Mouse (Mus musculus) v-Abl transformed pro-B cells (cell line): ENCODE results near the gene Clec11a.

Experiments
- in situ Hi-C, 2 experiments: fragments of 400-800 bp; cut with MboI; formaldehyde crosslinking; loops; one replicate each; pipeline ENCODE4 v1.15.1; 2025; ENCODE audit not compliant: unreplicated experiment in 2 of 2

The Clec11a gene

GRCm38 (mm10) chr7:44306516-44307240 lies at the start of gene Clec11a:
Gene Clec11a (minus strand): TSS chr7:44306902.
- in situ Hi-C loops: no loop called here

DNA sequence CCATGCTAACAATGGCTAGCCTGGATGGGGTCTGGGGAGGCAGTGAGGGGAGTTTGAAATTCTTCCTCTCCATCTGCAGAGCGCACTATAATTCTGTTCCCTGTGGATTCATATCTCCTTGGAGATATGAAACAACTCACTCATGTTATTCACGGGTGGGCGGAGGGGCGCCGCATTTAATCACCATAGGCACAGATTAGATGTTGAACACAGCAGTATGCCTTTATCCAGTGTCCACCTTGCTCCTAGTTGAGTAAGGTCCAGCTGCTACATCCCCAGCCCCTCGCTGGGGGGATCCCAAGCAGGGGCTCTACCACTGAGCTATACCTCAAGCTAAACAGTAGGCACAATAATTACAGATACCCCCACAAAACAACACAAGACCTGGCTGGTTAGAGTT lies 48.7 kb upstream of the Clec11a start:
- in situ Hi-C loops: loop anchor here in 1 of 2 experiments (10.0 kb wide), 1 partner anchor 671 kb away; no protein-coding TSS in a partner anchor

GRCm38 (mm10) chr7:44353601-44354340 lies 47.1 kb upstream of the Clec11a start:
- in situ Hi-C loops: loop anchor here (5.0 to 10.0 kb wide), 2 partner anchors 91 to 669 kb away; partner anchors contain the start of gene Gm15517 (in 1 of the 2)

DNA sequence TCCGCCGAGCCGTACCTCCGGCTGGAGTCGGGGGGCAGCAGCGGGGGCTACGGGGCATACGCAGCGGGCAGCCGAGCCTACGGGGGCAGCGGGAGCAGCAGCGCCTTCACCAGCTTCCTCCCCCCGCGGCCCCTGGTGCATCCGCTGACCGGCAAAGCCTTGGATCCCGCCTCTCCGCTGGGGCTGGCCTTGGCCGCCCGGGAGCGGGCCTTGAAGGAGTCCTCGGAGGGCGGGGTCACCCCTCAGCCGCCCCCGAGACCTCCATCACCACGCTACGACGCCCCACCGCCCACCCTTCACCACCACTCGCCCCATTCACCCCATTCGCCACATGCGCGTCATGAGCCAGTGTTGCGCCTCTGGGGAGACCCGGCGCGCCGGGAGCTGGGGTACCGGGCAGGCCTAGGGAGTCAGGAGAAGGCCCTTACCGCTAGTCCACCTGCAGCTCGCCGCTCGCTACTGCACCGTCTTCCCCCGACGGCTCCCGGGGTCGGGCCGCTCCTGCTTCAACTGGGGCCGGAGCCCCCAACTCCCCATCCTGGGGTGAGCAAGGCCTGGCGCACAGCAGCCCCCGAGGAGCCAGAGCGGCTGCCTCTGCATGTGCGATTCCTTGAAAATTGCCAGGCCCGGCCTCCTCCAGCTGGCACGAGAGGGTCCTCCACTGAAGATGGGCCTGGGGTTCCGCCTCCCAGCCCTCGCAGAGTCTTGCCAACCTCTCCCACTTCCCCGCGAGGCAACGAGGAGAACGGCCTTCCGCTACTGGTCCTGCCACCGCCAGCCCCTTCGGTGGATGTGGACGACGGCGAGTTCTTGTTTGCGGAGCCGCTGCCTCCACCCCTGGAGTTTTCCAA lies 46.3 kb upstream of the Clec11a start:
- in situ Hi-C loops: loop anchor here (5.0 to 10.0 kb wide), 2 partner anchors 91 to 668 kb away; partner anchors contain the start of gene Gm15517 (in 1 of the 2)

- in situ Hi-C loops: loop anchor here (5.0 to 10.0 kb wide), 2 partner anchors 90 to 667 kb away; partner anchors contain the start of gene Gm15517 (in 1 of the 2)
These were observed 45.4 kb upstream of the Clec11a start for GRCm38 (mm10) chr7:44351881-44352749.

DNA sequence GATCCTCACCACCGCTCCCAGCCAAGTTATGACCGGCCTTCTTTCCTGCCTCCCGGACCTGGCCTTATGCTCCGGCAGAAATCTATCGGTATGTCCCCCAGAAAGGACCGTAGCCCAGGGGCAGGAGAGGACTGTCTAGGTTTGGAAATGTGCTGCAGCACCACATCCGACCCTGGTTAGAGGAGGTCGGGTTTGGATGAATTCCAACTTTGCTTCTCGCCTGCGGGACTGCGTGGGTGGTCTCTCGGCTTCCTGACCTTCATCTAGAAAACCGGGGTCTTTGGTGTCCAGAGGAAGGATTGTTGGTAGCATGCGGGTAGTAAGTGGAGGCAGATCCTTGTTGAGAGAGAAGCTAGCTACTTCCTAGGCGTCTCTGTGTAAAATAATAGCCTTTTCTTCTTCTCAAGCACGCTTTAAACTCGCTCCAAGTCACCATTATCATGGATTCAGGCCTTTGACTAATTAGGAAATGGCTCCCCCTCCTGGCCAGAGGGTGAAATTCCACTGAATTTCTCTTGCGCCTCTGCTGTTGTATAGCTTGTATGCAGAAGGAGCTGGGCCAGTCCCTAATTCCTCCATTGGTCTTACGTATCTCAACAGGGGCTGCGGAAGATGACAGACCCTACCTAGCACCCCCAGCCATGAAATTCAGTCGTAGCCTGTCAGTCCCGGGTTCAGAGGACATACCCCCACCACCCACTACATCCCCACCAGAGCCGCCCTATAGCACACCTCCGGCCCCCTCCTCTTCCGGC lies 44.4 kb upstream of the Clec11a start:
- in situ Hi-C loops: loop anchor here (5.0 to 10.0 kb wide), 2 partner anchors 89 to 666 kb away; partner anchors contain the start of gene Gm15517 (in 1 of the 2)

DNA sequence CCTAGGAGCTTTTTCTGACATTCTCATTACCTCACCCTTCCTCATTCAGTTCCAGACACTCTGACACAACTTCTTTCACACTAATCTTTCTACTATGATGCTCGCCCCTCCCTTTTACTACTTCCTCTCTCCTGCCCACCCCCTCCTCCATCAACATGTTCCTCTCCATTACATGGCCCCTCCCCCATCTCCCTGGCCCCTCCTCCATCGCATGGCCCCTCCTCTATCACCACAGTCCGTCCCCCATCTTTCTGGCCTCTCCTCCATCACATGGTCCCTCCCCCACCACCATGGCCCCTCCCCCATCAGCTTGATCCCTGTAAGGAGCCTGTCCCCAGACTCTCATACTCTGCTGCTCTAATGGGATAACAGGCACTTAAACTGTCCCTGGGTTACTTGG lies 42.3 kb upstream of the Clec11a start:
- in situ Hi-C loops: loop anchor here (5.0 to 25.0 kb wide), 3 partner anchors 87 to 462 kb away; partner anchors contain the start of genes Gm15517 (in 1 of the 2) and Klk4 (in 1 of the 2)

DNA sequence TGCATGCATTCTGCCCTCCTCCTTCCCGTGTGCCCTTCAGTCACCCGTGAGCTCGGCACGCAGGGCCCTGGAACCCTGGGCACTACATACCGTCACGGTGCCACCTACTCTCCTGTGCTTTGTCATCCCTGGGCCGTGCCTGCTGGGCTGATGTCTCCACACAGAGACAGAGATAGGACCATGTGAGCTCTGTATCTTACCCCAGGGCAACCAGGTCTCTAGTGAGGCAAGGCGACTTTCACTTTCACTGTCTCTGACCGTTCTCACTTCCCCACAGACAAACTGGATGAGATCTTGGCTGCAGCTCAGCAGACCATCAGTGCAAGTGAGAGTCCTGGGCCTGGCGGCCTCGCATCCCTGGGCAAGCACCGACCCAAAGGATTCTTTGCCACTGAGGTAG lies 37.9 kb upstream of the Clec11a start:
- in situ Hi-C loops: loop anchor here (5.0 to 25.0 kb wide), 3 partner anchors 82 to 457 kb away; partner anchors contain the start of genes Gm15517 (in 1 of the 2) and Klk4 (in 1 of the 2)

DNA sequence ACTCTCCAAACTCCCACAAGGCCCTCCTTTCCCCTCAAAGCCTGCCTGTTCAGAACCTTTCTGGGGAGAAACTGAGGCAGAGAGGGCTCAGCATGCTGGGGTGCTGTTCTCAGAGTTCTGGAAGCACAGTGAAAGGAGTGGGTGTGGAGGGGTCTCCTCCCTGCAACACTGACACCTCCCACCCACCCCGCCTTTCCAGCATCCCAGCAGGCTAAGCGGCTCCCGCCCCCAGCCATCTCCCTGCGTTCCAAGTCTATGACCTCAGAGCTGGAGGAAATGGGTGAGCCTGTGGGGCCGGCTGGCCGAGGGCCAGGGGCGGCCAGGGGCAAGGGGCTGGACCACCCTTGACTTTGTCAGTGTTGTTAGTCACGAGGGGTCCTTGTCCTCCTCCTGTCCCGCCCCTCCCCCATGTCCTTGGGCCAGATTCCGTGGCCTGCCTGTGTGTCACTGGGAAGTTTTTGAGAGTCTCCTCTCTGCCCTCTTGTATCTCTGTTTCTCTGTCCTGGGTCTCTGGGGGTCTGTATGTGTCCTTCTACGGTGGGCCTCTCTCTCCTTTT lies 36.8 kb upstream of the Clec11a start:
- in situ Hi-C loops: loop anchor here (25.0 kb wide), 2 partner anchors 431 to 456 kb away; partner anchors contain the start of gene Klk4 (in 1 of the 2)

- in situ Hi-C loops: loop anchor here (25.0 kb wide), 2 partner anchors 429 to 454 kb away; partner anchors contain the start of gene Klk4 (in 1 of the 2)
These were observed 35.0 kb upstream of the Clec11a start for GRCm38 (mm10) chr7:44341714-44342113.

DNA sequence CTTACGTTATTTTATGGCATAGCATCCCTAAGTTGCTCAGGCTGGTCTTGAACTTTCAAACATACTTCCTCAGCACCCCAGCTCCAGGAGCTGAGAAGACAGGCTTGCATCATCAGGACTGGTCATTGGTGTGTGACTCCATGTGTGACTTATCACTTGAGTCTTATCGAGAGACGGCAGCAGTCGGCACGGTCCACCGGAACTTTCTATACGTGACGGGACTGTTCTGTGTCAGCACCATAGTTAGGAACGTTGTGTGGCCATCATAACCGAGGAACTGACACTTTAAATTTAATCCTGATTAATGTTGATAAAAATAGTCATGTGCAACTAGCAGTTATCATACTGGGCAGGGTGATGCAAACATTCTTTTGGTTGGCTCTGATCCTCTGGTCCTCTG lies 34.4 kb upstream of the Clec11a start:
- in situ Hi-C loops: loop anchor here (25.0 kb wide), 2 partner anchors 429 to 454 kb away; partner anchors contain the start of gene Klk4 (in 1 of the 2)

GRCm38 (mm10) chr7:44340226-44340625 lies 33.5 kb upstream of the Clec11a start:
- in situ Hi-C loops: loop anchor here (25.0 kb wide), 2 partner anchors 428 to 453 kb away; partner anchors contain the start of gene Klk4 (in 1 of the 2)

DNA sequence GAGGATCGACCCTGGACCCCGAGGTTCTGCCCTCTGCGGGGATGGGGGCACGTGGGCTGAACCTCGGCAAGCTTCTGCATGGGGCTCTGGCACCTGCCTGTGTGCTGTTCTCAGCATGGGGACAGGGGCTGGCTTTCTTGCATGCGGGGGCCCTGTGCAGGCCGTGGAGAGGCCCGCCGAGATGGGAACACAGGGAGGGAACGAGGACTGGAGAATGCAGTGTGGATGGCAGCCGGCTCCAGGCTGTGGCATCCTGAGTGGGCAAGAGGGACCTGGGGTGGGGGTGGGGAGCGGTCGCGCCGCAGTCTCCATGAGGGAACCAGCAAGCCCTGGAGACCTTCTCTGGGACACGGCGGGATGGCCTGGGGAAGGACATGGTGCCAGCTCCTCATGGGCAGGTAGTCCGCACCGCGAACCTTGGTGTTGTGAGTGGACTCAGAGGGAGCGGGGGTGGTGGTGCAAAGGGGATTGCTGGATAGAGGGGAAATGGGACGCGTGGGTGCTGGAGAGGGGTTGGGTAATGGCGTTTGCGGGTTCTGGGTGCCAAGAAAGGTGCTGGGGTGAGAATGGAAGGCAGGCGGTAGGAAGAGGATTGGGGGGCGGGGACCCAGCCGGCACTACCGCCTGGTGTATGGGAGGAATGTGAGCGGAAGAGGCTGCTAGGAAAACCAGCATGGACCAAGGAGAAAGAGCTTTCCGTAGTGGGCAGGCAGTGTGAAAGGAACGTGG lies 30.6 kb upstream of the Clec11a start:
- in situ Hi-C loops: loop anchor here (25.0 kb wide), 2 partner anchors 425 to 450 kb away; partner anchors contain the start of gene Klk4 (in 1 of the 2)

DNA sequence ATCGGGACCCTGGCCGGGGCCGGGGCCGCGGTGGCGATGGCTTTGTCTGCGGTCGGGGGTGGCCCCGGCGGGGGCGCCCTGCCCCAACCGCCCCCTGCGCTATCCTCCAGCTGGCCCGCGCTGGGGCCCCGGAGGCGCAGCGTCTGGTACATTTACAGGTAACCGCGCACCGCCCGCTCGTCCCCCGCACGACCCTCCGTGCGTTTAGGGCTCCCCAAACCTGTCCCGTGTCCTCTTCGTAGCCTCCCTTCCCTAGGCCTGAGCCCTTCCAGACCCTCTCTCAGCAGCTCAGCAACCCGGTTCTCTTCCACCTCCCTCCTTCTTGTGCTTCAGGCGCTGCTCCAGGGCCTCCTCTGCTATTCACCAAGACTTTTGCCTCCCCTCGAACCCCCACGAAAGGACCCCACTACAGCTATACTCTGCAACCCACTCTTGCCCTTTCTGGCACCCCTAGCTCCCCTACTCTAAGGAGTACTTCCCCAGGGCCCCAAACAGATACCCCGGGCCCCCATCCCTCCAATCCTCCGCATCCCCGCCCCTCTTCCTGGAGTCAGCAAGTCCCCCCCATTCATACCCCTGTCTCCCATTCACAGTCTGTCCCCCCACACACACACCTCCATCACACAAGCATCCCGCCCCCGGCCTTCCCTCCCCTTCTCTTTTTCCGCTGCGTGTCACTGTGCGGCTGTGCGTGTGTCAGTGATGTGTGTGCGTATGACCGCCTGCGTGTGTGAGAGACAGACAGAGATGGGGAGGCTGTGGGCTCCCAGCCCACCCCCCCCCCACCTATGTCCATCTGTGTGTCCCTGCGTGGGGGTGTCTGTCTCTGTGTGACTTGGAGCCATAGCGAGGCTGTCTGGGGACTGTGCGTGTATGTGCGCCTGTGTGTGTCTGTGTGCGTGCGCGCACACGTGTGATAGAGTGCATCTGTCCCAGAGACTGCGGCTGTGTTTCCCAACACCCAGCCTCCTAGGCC lies 29.6 kb upstream of the Clec11a start:
- in situ Hi-C loops: loop anchor here (25.0 kb wide), 2 partner anchors 424 to 449 kb away; partner anchors contain the start of gene Klk4 (in 1 of the 2)

DNA sequence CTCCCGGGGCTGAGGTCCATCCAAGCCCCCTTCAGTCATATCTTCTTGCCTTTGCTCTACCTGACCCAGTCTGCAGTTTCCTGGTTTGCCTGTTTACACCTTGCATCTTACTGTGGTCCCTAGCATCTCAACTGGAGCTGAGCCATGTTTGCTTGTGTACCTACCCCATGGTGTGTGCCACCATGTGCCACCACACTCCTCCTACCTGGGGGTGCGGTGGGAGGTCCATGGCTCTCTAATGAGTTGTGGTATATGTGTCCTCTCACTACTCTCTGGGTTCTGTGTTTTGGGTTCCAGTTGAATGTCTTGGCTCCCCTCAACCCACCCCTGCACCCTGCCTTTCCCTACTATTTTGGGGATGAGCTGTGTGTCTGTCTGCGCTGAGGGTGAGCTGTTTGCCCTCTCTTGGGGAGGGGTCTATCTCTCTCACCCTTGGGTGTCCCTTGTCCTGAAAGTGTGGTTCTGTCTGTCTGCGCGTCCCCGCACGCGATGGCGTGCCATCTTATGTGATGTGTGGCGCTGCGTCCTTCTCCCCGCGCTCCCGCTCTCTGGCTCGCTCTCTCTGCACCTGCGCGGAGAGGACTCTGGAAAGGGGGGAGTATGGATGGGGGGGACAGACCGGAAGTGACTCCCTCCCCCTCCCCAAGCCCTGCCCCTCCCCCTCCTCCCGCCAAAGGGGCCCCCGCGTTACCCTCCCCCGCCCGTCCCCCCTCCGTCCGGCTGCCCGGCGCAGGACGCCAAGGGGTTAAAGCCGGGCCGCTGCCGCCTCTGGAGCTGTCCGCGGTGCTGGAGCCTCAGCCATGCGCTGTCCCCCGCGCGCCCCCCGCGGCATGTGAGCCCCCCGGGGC lies 28.6 kb upstream of the Clec11a start:
- in situ Hi-C loops: loop anchor here (25.0 kb wide), 2 partner anchors 423 to 448 kb away; partner anchors contain the start of gene Klk4 (in 1 of the 2)
